33 mouse cellular contexts compared by ENCODE assay signal in genomic region chr5:16487969-16488368, GRCm38 (mm10).
"Had no signal": no experiment of that assay in that cellular context is flagged by ENCODE, and none has a peak within 500 bp of the region (broad histone marks: within the 10 kb centered on the region; RNA-seq: fewer than 3 reads in every experiment).

No protein-coding gene starts in this region.

- H3K27ac ChIP-seq: heart, embryonic 10.5 days; heart, embryonic 13.5 days; heart, embryonic 15.5 days; hindbrain, embryonic 10.5 days; hindbrain, embryonic 12.5 days; hindbrain, embryonic 13.5 days; hindbrain, embryonic 14.5 days; hindbrain, embryonic 15.5 days; hindbrain, postnatal 0 days; intestine, embryonic 15.5 days; kidney, embryonic 15.5 days; kidney, postnatal 0 days; layer of hippocampus, adult 2 months had no signal

- DNase-seq: heart, postnatal 10 days; heart, postnatal 14 days; heart, postnatal 36 days; heart, postnatal 4 days; kidney, adult 11 months; kidney, adult 18-20 months; kidney, adult 8-10 months; kidney, adult 9 months; kidney, postnatal 10 days; kidney, postnatal 14 days; kidney, postnatal 25 days; kidney, postnatal 36 days; kidney, postnatal 4 days; layer of hippocampus, adult 9-11 months; layer of hippocampus, postnatal 36 days had no signal

- H3K27me3 ChIP-seq: heart, embryonic 12.5 days; heart, embryonic 13.5 days; heart, embryonic 15.5 days; hindbrain, embryonic 12.5 days; hindbrain, embryonic 13.5 days; hindbrain, embryonic 15.5 days; intestine, embryonic 15.5 days; kidney, embryonic 15.5 days had no signal

- ATAC-seq: hindbrain, embryonic 16.5 days; hindbrain, postnatal 0 days; inflammation-experienced regulatory T-cells, adult 6 months; intestine, embryonic 15.5 days; intestine, embryonic 16.5 days; intestine, postnatal 0 days had no signal

- H3K4me1 ChIP-seq: heart, embryonic 10.5 days; heart, embryonic 12.5 days; heart, embryonic 13.5 days; heart, embryonic 15.5 days; hindbrain, embryonic 10.5 days; hindbrain, embryonic 12.5 days; hindbrain, embryonic 13.5 days; hindbrain, embryonic 15.5 days; intestine, embryonic 15.5 days; kidney, embryonic 15.5 days had no signal

- H3K4me3 ChIP-seq: heart, embryonic 10.5 days; heart, embryonic 12.5 days; heart, embryonic 13.5 days; heart, embryonic 15.5 days; hindbrain, embryonic 10.5 days; hindbrain, embryonic 12.5 days; hindbrain, embryonic 13.5 days; hindbrain, embryonic 15.5 days; intestine, embryonic 15.5 days; kidney, embryonic 15.5 days; layer of hippocampus, adult 2 months had no signal

- H3K36me3 ChIP-seq: heart, embryonic 10.5 days; heart, embryonic 12.5 days; heart, embryonic 13.5 days; heart, embryonic 15.5 days; hindbrain, embryonic 10.5 days; hindbrain, embryonic 12.5 days; hindbrain, embryonic 13.5 days; hindbrain, embryonic 15.5 days; intestine, embryonic 15.5 days; kidney, embryonic 15.5 days had no signal
